Mouse (Mus musculus): ENCODE results near the gene Faiml. TPM values are rescaled to one million over a fixed set of nuclear protein-coding genes. Genes with fewer than 3 reads are reported as not detected.

Gene Faiml
- polyA plus RNA-seq, 1 experiment from 2014 or later: not detected

- no peak overlapping the region for H3K27ac ChIP-seq
- H3K4me1 ChIP-seq (replicated peaks): peaks cover 12% of the 10 kb centered on the region
- H3K27me3 ChIP-seq: no peaks in the 10 kb centered on the region
- H3K4me2 ChIP-seq: no peak overlapping the region
- no peak for ATAC-seq (ENCODE audit: low FRiP score)
- no peak overlapping the region for H3K4me3 ChIP-seq
- H3K9ac ChIP-seq: no peak overlapping the region
- H3K9me3 ChIP-seq: no peaks in the 10 kb centered on the region
- 90% methylated on average over 1 of the region's 1 CpGs for WGBS
- H3K36me3 ChIP-seq: no peaks in the 10 kb centered on the region
Observed at GRCm38 (mm10) chr9:99239256-99239655, 2.2 kb upstream of the Faiml start.

- WGBS: 87% methylated on average over 10 of the region's 10 CpGs
- no peak overlapping the region for H3K4me3 ChIP-seq
- H3K9me3 ChIP-seq: no peaks in the 10 kb centered on the region
- H3K4me1 ChIP-seq (replicated peaks): peaks cover 8% of the 10 kb centered on the region
- no peak for ATAC-seq (ENCODE audit: low FRiP score)
- no peaks in the 10 kb centered on the region for H3K36me3 ChIP-seq
- H3K27ac ChIP-seq: no peak overlapping the region
- no peak overlapping the region for H3K4me2 ChIP-seq
- H3K27me3 ChIP-seq: no peaks in the 10 kb centered on the region
- no peak overlapping the region for H3K9ac ChIP-seq
Observed at GRCm38 (mm10) chr9:99238276-99238675, 1.2 kb upstream of the Faiml start.

- H3K36me3 ChIP-seq: no peaks in the 10 kb centered on the region
- WGBS: 91% methylated on average over 14 of the region's 14 CpGs
- no peak overlapping the region for H3K4me3 ChIP-seq
- H3K4me1 ChIP-seq (replicated peaks): no peaks in the 10 kb centered on the region
- H3K4me2 ChIP-seq: no peak overlapping the region
- H3K27ac ChIP-seq: no peak overlapping the region
- H3K27me3 ChIP-seq: no peaks in the 10 kb centered on the region
- H3K9me3 ChIP-seq: no peaks in the 10 kb centered on the region
- no peak overlapping the region for H3K9ac ChIP-seq
- ATAC-seq (ENCODE audit: low FRiP score): no peak
Observed at GRCm38 (mm10) chr9:99229450-99229849, 7.6 kb downstream of the Faiml start.

- WGBS: 73% methylated on average over 3 of the region's 3 CpGs
Observed at GRCm38 (mm10) chr9:99224583-99224982, 12.5 kb downstream of the Faiml start.

GRCm38 (mm10) chr9:99221636-99222035, 15.4 kb downstream of the Faiml start:
- H3K27ac ChIP-seq: no peak overlapping the region
- H3K27me3 ChIP-seq: no peaks in the 10 kb centered on the region
- H3K36me3 ChIP-seq: no peaks in the 10 kb centered on the region
- no peaks in the 10 kb centered on the region for H3K9me3 ChIP-seq
- H3K4me1 ChIP-seq (replicated peaks): no peaks in the 10 kb centered on the region
- H3K4me2 ChIP-seq: no peak overlapping the region
- ATAC-seq (ENCODE audit: low FRiP score): no peak
- WGBS: 93% methylated on average over 4 of the region's 4 CpGs
- H3K9ac ChIP-seq: no peak overlapping the region
- H3K4me3 ChIP-seq: no peak overlapping the region

More at GRCm38 (mm10) chr9:99224583-99224982, 12.5 kb downstream of the Faiml start:
- H3K27me3 ChIP-seq: no peaks in the 10 kb centered on the region
- H3K27ac ChIP-seq: no peak overlapping the region
- no peak overlapping the region for H3K9ac ChIP-seq
- no peak overlapping the region for H3K4me2 ChIP-seq
- H3K4me1 ChIP-seq (replicated peaks): no peaks in the 10 kb centered on the region
- no peak for ATAC-seq (ENCODE audit: low FRiP score)
- H3K9me3 ChIP-seq: no peaks in the 10 kb centered on the region
- no peak overlapping the region for H3K4me3 ChIP-seq
- H3K36me3 ChIP-seq: no peaks in the 10 kb centered on the region

- Histone ChIP-seq H3K27me3 (no peaks in the 10 kb centered on the region), H3K4me1 (replicated peaks) (no peaks in the 10 kb centered on the region), H3K9me3 (no peaks in the 10 kb centered on the region), H3K27ac (no peak overlapping the region), H3K4me3 (no peak overlapping the region), H3K36me3 (no peaks in the 10 kb centered on the region), H3K9ac (no peak overlapping the region), H3K4me2 (no peak overlapping the region)
- ATAC-seq (ENCODE audit: low FRiP score): no peak
- 31% methylated on average over 6 of the region's 6 CpGs for WGBS
Observed at GRCm38 (mm10) chr9:99217999-99218719, 18.9 kb downstream of the Faiml start.

GRCm38 (mm10) chr9:99216182-99216581, 20.9 kb downstream of the Faiml start:
- Histone ChIP-seq H3K27me3 (no peaks in the 10 kb centered on the region), H3K27ac (no peak overlapping the region), H3K9me3 (no peaks in the 10 kb centered on the region), H3K9ac (no peak overlapping the region), H3K4me3 (no peak overlapping the region), H3K4me1 (replicated peaks) (no peaks in the 10 kb centered on the region), H3K4me2 (no peak overlapping the region), H3K36me3 (no peaks in the 10 kb centered on the region)
- no peak for ATAC-seq (ENCODE audit: low FRiP score)
- WGBS: 78% methylated on average over 2 of the region's 2 CpGs

GRCm38 (mm10) chr9:99212643-99213042, 24.4 kb downstream of the Faiml start:
- Histone ChIP-seq H3K4me3 (no peak overlapping the region), H3K4me2 (no peak overlapping the region), H3K27me3 (no peaks in the 10 kb centered on the region), H3K9me3 (no peaks in the 10 kb centered on the region), H3K36me3 (no peaks in the 10 kb centered on the region), H3K27ac (no peak overlapping the region), H3K4me1 (replicated peaks) (no peaks in the 10 kb centered on the region), H3K9ac (no peak overlapping the region)
- ATAC-seq (ENCODE audit: low FRiP score): no peak
- 86% methylated on average over 2 of the region's 2 CpGs for WGBS

GRCm38 (mm10) chr9:99183043-99183670, 53.9 kb downstream of the Faiml start:
- ATAC-seq (ENCODE audit: low FRiP score): no peak
- WGBS: 89% methylated on average over 8 of the region's 8 CpGs

GRCm38 (mm10) chr9:99182121-99182520, 54.9 kb downstream of the Faiml start:
- ATAC-seq (ENCODE audit: low FRiP score): no peak
- Histone ChIP-seq H3K4me2 (no peak overlapping the region), H3K36me3 (no peaks in the 10 kb centered on the region), H3K9me3 (no peaks in the 10 kb centered on the region), H3K27ac (no peak overlapping the region), H3K4me3 (no peak overlapping the region), H3K27me3 (no peaks in the 10 kb centered on the region), H3K9ac (no peak overlapping the region), H3K4me1 (replicated peaks) (peaks cover 4% of the 10 kb centered on the region; the same call in 1 of the 2 replicates)
- 92% methylated on average over 7 of the region's 7 CpGs for WGBS

More at GRCm38 (mm10) chr9:99183043-99183670, 53.9 kb downstream of the Faiml start:
- Histone ChIP-seq H3K27me3 (no peaks in the 10 kb centered on the region), H3K27ac (no peak overlapping the region), H3K9ac (no peak overlapping the region), H3K4me1 (replicated peaks) (peaks cover 4% of the 10 kb centered on the region; the same call in 1 of the 2 replicates), H3K36me3 (no peaks in the 10 kb centered on the region), H3K4me2 (no peak overlapping the region), H3K4me3 (no peak overlapping the region), H3K9me3 (no peaks in the 10 kb centered on the region)

- ATAC-seq (ENCODE audit: low FRiP score): no peak
- Histone ChIP-seq H3K9ac (no peak overlapping the region), H3K9me3 (no peaks in the 10 kb centered on the region), H3K4me3 (no peak overlapping the region), H3K4me2 (no peak overlapping the region), H3K27ac (no peak overlapping the region), H3K4me1 (replicated peaks) (peaks cover 4% of the 10 kb centered on the region; the same call in 1 of the 2 replicates), H3K27me3 (no peaks in the 10 kb centered on the region), H3K36me3 (no peaks in the 10 kb centered on the region)
- WGBS: 55% methylated on average over 8 of the region's 8 CpGs
Observed at GRCm38 (mm10) chr9:99180272-99180671, 56.8 kb downstream of the Faiml start.

Data from hindbrain, embryonic 13.5 days (tissue).